Mouse (Mus musculus) cerebellum, adult 9-10 months (tissue): ENCODE measurements around the gene Troap.
"Not testable (repeated sequence)": the region's sequence is repeated elsewhere in the genome, so short reads cannot be mapped to it uniquely, and the experiment has no call there.

ENCODE experiments used
- DNase-seq: peaks from one replicate; pipeline ENCODE4 v3.0.0; 2022

Troap gene

DNA sequence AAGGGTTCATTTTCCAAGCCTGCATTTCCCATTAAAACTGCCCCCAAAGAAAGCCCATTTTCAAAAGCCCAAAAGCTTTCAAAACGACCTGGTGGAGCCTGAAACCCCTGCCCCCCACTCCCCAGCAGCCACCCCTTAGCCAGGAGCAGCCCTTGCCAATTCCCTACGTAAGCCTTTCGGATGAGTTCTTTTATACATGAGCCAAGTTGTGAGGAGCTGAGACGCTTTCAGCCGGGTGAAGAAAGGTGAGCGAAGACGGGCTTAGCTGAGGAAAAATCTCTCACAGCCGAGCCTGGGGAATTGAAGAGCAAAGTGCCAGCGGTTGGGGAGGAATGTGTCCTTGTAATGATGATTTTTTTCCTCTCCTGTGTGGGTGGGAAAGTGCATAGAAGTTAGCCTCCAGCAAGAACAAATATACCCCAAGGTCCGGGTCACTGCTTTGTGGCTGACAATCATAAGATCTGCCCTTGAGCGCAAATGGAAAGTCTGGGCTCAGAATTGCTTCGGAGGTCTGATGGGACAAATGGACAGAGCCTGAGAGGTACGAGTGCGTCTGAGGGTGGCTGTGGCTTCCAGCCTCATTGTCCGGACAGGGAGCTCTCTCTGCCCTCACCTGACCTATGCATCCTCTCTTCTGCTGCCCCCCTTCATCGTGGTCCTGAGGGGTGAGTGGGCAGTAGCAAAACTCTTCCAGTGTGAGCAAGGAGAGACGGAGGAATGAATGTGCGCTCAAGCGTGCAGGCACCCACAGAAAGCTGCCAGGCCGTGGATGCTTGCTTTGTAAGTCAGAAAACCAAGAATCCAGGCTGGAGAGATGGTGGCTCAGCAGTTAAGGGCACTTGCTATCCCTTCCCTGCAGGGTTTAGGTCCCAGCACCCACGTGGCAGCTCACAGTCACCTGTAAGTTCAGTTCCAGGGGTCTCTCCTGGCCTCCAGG, 33.2 kb upstream of the Troap start:
- no peak for DNase-seq

DNA sequence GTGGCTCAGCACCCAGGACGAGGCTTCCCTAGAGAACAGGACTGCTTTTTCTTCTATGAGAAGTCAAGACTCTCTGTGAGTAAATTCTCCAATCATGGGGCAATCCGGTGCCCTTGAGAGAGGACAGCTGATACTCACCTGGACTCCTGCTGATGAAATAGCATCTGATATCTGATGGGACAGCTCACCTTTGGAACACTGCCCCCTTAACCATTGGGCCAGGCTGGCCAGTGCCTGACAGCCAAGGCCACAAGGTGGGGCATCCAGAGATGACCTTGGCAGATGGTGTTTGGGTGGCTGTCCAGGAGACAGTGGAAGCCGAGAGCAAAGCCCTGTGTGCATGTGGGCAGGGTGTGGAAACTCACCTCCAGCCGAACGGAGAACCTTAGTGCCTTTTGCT, 32.0 kb upstream of the Troap start:
- no peak for DNase-seq

DNA sequence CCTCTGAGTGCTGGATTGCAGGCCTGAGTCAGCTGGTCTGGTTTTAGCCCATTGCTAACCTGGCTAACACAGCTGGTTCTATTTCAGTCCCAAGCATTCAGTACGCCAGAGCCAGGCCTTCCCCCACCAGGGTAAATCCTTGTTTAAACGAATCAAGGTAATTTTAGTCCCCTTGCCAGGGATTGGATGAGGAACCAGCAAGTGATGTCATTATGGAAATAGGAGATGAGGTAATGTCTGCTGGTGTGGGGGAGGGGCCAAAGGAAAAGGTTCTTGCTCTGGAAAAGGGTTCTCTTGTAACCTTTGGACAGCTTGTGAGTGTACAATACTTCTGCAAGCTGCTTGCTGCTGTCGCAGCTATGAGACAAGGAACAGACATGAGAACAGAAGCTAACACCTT, 29.5 kb upstream of the Troap start:
- no peak for DNase-seq

DNA sequence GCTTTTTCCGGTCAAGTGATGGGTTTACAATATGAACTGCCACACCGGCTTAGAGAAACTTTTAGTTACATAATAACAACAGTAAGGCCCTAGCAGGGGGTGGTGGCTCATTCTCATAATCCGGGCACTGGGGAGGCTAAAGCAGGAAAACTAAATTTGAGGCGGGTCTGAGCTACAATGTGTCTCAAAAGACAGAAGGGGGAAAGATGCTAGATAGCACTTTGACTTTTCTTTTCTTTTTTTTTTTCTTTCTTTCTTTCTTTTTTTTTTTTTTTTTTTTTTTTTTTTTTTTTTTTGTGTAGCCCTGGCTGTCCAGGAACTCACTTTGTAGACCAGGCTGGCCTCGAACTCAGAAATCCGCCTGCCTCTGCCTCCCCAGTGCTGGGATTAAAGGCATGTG, 28.6 kb upstream of the Troap start:
- not testable (repeated sequence) for DNase-seq

DNA sequence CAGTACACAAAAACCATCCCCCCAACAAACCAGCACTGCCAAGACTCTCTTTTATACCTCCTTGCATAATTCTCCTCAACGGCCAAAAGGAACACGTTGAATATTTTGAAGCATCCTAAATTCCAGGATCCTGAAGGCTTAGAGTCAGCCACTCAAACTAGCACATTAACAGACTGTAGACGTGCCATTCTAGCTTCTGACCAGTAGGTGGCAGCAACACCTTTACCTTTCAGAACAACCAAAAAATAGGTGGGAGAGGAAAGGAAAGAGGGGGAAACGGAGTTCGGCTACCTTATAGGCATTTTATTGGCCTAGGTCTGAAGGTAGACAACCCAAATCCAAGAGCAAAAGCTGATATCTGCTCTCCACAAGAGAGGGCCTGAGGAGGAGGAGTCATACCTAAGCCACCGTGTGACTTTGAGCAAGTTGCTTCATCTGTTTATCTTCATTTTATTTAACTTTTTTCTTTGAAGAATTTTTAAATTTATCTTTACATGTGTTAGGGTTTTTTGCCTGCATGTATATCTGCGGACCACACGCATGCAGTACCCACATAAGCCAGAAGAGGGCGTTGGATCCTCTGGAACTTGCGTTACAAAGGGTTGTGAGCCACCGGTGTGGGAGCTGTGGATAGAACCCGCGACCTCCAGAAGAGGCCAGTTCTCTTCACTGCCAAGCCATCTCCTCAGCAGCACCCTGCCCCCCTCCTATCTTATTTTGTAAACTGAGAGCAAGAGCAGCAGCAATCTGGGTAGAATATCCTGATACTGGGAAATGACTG, 24.7 kb upstream of the Troap start:
- peak; percentile 75 for DNase-seq

DNA sequence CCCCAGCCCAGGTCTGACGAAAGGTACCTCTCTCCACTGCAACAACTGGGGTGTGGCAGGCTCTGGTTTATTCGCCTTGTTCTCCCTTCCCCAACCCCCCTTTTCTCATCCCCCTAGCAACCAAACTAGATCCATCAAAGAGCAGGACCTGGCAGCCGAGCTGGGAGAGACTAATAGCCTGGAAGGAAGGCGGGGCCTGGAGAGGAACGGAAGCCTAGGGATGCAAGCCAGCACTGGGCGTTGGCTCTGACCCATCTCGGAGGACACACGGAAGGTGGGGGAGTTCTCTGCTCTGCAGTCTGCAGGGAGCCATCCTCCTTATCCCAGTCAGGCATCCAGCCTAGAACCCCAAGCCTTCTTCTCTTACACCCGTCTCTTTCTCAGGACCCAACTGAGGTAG, 21.0 kb upstream of the Troap start:
- DNase-seq, result no peak

DNA sequence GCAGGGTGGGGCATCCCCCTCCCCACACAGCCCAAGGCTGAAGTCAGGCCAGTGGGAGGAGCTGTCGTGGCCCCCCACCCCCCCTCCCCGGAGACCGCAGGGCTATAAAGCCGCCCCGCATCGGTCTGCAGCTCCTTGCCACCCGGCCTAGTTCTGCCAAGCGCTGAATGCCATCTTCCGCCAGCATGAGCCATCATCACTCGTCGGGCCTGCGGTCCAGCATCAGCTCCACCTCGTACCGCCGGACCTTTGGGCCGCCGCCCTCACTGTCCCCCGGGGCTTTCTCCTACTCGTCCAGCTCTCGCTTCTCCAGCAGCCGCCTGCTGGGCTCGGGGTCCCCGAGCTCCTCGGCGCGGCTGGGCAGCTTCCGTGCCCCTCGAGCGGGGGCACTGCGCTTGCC, 19.3 kb upstream of the Troap start, which contains the start of gene Prph:
TSS of gene Prph (plus strand) at position 135 of the 400 bp plus-strand sequence.
- no peak for DNase-seq

DNA sequence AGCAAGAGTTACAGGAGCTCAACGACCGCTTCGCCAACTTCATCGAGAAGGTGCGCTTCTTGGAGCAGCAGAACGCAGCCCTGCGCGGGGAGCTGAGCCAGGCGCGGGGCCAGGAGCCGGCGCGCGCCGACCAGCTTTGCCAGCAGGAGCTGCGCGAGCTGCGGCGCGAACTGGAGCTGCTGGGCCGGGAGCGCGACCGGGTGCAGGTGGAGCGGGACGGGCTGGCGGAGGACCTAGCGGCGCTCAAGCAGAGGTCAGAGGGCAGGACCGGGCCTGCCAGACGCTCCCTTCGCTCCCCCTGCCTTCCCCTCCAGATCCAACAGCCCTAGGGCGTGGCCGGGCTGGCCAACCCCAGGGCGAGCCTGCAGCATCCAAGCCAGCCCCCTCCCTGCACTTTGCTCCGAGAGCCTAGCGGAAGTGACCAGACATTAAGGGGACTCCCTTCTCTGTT, 18.8 kb upstream of the Troap start:
- DNase-seq, result no peak

DNA sequence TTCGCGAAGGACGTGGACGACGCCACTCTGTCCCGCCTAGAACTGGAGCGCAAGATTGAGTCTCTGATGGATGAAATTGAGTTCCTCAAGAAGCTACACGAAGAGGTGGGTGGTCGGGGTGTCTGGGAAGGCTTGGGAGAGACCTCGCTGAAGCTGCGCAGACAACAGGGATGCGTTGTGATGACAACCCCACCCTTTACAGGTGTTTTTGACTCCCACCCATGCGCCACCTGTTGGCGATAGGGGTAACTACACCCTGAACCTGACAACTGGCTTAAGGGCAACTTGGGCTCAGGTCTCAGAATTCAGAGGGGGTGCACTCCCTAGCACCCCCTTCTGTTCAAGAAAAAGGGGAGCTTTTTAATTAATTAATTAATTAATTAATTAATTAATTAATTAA, 18.0 kb upstream of the Troap start:
- DNase-seq, result no peak

DNA sequence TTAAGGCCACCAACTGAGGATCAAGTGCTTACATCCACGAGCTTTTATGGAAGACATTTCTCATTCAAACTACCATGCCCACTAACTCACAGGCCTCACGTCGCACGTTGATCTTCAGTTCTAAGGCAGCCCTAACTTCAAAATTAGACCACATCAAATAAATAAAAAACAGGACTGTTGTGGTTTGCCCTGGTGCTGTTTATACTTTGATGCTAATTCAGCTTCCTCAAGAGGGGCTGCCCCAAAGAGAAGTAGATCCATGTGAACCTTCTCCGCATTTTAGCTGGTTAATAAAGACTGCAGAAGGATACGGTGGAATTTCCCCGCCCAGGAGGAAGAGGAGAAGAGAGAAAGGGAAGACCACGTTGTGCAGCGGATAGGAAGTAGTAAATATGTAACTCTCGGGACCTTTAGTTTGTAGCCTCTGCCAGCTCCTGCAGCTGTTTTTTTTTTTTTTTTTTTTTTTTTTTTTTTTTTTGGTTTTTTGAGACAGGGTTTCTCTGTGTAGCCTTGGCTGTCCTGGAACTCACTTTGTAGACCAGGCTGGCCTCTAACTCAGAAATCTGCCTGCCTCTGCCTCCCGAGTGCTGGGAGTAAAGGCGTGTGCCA, 8.7 kb upstream of the Troap start:
- DNase-seq, result no peak

DNA sequence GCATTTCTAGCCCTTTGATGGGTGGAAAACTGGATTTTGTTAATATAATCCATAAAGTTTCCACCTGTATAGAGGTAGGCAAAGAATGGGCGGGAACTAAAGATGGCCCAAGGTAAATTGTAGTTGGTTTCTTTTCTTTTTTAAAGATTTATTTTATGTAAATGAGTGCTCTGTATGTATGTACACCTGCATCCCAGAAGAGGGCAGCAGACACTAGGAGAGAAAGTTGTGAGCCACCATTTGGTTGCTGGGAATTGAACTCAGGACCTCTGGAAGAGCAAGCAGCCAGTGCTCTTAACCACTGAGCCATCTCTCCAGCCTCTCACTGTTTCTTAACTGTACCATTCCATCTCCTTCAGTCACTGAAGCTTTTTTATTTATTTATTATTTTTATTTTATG, 2.4 kb upstream of the Troap start:
- no peak for DNase-seq

DNA sequence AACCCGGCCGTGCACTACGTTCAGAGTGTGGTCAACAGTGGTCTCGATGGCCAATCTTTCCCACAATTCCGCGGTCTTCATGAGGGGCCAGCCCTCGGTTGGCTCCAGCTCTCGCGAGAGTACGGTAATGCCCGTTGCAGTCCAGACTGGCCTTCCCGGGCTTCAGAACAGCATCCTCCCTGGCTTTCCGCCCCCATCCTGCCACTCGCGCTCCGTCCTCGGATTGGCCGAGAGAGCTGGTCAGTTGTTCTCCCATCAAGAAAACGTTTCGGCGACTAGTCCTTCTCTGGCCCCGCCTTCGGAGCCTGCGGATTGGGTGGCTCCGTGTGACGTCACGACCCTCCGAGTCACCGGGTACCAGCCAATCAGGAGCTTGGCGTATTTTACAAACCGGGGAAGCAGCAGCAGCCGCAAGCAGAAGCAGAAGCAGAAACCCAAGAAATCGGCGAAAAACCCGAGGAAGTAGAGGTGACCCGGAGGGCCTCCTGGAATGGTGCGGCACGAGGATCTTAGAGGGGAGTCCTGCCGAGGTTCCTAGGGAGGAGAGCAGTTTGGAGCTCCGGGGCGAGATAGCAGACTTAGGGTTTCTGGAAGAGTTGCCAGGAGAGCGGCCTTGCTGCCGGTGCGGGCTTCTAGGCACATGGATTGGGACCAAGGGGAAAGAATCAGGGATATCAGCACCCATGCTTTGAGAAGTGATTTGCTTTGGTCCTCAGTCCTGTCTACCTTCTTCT, 392 bp downstream of the Troap start:
- peak; percentile 99 for DNase-seq

DNA sequence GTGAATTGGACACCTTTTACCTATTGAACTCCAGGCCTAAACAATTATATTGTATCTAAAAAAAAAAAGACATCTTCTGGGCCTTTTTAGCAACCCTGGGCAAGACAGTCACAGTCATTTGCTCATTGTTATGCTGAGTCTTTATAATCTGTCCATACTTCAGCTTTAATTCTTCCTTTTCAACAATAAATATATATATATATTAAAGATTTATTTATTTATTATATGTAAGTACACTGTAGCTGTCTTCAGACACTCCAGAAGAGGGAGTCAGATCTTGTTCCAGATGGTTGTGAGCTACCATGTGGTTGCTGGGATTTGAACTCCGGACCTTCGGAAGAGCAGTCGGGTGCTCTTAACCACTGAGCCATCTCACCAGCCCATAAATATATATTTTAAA, 1.6 kb downstream of the Troap start:
- DNase-seq, result not testable (repeated sequence)

DNA sequence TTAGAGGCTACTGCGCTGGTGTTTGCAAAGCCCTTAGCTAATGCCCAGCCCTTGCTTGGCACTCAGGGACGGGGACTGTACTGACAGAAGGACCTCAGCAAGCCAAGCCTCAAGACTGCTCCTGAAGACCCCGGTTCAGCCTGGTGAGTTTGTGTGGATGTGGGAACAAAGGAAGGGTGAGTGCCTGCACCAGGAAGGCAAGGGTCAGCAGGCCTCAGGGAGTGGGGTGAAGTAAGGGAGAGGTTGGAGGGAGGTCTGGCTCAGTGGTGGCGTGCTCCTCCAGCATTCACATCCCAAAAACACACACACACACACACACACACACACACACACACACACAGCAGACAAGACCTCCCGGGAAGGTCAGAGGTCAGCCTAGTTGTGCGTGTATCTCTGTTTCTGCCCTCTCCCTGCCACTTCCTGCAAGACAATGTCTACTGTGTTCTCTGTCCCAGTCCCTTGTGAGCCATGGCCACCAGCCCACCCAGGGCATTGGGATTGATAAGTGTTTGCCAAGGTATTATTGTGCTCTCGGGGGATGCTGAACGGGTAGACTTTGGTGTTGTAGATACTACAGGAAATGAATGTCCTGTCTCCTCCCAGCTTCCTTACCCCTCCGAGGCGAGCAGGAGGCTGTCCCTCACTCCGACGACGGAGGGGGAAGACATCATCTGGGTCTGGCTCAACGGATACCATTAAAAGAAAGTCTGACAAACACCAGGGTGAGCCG, 4.0 kb downstream of the Troap start:
- DNase-seq, result no peak

DNA sequence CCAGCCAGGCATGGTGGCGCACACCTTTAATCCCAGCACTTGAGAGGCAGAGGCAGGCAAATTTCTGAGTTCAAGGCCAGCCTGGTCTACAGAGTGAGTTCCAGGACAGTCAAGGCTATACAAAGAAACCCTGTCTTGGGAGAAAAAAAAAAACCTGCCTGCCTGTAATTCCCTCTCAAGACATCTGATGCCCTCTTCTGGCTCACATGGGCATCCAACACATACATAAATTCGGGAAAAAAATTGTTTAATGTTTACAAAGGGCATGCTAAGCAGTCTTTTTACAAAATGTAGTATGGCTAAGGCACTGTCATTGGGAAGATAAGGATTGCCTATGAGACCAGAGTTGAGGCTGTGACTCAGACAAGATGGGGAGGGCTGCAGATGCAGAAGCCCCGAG, 5.4 kb downstream of the Troap start:
- DNase-seq, result no peak

DNA sequence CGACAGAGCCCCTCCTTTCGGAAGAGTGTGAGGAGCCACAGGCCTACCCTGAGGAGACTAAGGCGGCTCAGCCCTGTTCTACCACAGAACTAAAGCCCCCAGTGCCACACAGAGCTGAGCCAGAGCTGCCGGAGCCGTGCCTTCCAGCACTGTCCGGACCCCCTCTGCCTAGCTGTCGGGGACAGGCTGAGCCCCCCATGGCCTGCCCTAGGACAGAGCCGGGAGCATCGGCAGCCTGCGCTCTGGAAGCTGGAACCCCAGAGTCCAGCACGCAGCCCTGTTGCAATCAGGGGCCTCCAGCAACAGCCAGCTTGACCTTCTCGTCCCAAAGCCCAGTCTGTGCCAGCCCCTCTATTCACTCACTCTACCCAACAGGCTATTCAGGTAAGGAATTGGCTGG, 7.9 kb downstream of the Troap start:
- DNase-seq, result no peak

DNA sequence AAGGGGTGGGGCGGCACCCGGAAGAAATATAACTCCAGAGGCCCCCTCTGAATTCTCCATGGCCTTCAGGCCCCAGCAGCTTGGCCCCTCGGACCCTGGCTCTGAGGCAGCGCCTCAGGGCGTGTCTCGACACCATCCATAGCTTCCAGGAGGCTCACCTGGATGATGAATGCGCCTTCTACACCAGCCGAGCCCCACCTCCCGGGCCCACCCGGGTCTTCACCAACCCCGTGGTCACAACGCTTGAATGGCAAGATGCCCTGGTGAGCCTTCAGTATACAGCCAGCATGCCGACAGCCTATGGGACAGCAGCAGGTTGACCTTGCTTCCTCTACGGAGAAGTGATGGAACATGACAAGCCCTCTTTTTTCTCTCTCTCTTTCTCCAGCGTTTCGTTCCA, 8.5 kb downstream of the Troap start:
- DNase-seq, result no peak

DNA sequence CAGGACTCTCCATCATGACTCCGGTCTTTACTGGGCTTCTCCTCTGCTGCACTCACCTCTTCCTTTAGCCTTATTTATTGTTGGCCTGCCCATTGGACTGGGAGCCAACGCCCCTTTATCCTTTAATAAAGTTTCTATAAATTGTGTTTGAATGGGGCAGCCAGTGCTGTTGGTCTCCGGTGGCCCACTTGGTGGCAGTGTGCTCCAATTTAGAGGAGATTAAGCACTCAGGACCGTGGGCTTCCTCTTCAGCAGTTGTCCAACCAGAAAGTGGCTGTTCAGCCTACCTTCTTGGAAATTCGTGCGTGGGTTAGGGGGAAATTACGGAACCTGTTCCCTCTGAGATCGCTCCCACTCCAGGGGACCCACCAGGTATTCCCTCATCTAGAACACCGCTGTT, 8.9 kb downstream of the Troap start:
- no peak for DNase-seq

DNA sequence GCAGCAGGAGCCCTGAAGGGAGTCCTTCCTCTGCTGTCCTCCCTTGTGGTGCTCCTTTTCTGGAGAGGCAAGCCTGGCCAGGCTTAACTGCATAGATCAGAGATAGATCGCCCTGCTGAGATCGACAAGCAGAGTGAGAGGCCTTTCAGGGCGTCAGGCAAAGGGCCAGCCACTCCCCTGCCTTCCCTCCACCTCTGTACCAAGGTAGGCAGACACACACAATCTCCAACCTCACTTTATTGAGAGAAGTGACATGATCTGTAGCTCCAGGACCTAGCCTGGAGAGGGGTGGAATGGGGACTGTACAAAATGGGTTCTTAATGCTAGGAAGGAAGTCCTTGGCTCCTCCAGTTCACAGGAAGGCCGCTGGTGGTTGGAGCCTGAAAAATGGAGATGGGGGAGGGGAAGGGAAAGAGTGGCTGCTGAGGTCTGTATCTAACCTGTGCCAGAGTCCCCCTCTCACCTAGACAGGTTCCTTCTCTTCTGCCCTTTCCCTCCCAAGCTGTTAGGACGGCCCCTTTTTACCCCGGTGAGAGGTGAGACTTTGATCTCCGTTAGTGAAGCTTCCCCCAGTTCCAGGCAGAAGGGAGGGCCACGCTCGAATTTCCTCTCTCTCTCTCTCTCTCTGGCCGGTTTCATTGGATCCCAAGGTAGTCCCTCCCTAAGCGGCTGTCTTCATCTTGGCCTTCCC, 9.6 kb downstream of the Troap start:
- DNase-seq, result no peak

DNA sequence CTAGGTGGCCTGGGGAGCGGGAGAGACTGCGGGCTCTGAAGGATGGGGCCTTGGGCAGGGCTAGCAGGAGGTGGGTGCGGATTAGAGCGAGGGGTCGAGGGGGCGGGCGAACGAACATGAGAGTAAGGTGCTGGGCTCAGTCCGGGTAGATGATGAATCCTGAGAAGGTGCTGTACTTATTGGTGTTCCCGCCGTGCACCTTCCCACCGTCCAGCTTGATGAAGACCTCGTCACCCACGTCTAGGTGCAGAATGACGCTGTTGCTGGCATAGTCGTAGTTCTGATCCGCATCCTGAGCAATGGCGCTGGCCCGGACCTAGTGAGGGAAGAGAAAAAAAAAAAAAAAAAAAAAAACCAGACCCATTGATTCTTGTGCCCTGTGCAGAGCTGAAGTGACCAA, 10.2 kb downstream of the Troap start:
- DNase-seq, result no peak

DNA sequence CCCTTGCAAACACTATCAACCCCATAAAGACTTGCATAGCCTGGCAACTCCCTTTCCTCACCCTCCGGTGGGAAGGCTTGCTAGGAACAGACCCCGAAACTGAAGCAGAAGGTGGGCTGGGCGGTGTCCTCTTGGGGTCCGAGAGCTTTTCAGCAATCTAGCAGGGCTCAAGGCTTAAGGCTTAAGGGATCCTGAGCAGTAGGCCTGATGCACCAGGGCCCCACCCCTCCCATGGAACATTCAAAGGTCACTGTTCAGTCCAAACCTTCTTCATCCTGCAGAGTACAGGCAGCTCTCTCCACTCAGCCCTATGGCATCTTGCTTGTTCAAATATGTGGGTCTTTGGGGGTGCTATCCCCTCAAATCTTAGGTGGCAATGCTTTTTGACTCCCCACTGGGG, 11.6 kb downstream of the Troap start:
- DNase-seq, result no peak
